Comparison of ENCODE assay signal across 22 mouse cellular contexts in genomic region chr1:187236296-187236695, GRCm38 (mm10). TPM values are rescaled to one million over a fixed set of nuclear protein-coding genes. Genes with fewer than 3 reads are reported as not detected.
A peak's percentile ranks its signal among the peaks of the same experiment; 100 is the strongest.
DNase-seq lines count a peak whose midpoint lies in the region; ATAC-seq and TF ChIP-seq lines count a peak whose summit lies in the region.
"Had no signal": no experiment of that assay in that cellular context is flagged by ENCODE, and none has a peak within 500 bp of the region (broad histone marks: within the 10 kb centered on the region; RNA-seq: fewer than 3 reads in every experiment).

No protein-coding gene starts in this region.

- TF ChIP-seq CTCF in kidney, adult 2 months (conservative IDR thresholded peaks at IDR 0.05; ENCODE audit: insufficient read depth, insufficient read length, low read depth, low read length) = no peak
- TF ChIP-seq CTCF in liver, adult 2 months (IDR thresholded peaks at IDR 0.05; ENCODE audit: low read depth, low read length) = no peak

- no peaks in the 10 kb centered on the region; the same call in 1 of the 2 replicates for H3K36me3 ChIP-seq in kidney, adult 2 months (ENCODE audit: control insufficient read depth, insufficient read depth, low read length)
- H3K36me3 ChIP-seq in kidney, embryonic 15.5 days = peaks cover 14% of the 10 kb centered on the region
- H3K36me3 ChIP-seq in liver, adult 2 months (ENCODE audit: control insufficient read depth, insufficient read depth, low read length) = peaks cover 12% of the 10 kb centered on the region
- H3K36me3 ChIP-seq in liver, embryonic 11.5 days (ENCODE audit: control insufficient read depth, insufficient read depth, low read length) = peaks cover 8% of the 10 kb centered on the region; the same call in 1 of the 2 replicates

- no peak for ATAC-seq in kidney, embryonic 15.5 days (replicated peaks; ENCODE audit: low FRiP score)
- no peak for ATAC-seq in liver, embryonic 11.5 days (replicated peaks; ENCODE audit: low FRiP score)
- ATAC-seq: forebrain, embryonic 15.5 days; hindbrain, embryonic 16.5 days had no signal

- no peak overlapping the region for H3K4me2 ChIP-seq in kidney, embryonic 15.5 days
- no peak overlapping the region for H3K4me2 ChIP-seq in liver, embryonic 11.5 days
- H3K4me2 ChIP-seq: embryonic facial prominence, embryonic 12.5 days; forebrain, embryonic 15.5 days; hindbrain, embryonic 12.5 days had no signal

- no peak overlapping the region for H3K9ac ChIP-seq in kidney, embryonic 15.5 days
- H3K9ac ChIP-seq in liver, adult 2 months (ENCODE audit: low read depth, low read length) = no peak overlapping the region
- H3K9ac ChIP-seq in liver, embryonic 11.5 days (ENCODE audit: low read depth, low read length) = no peak overlapping the region
- H3K9ac ChIP-seq: embryonic facial prominence, embryonic 12.5 days; forebrain, embryonic 15.5 days; hindbrain, embryonic 12.5 days had no signal

- no peaks in the 10 kb centered on the region for H3K27me3 ChIP-seq in kidney, adult 2 months (replicated peaks; ENCODE audit: control insufficient read depth, insufficient read depth, low read length)
- H3K27me3 ChIP-seq in kidney, embryonic 15.5 days = no peaks in the 10 kb centered on the region
- H3K27me3 ChIP-seq in liver, adult 2 months (ENCODE audit: control insufficient read depth, insufficient read depth, low read length) = no peaks in the 10 kb centered on the region
- H3K27me3 ChIP-seq in liver, embryonic 11.5 days (replicated peaks; ENCODE audit: control insufficient read depth, insufficient read depth, low read length) = no peaks in the 10 kb centered on the region
- H3K27me3 ChIP-seq: embryonic facial prominence, embryonic 12.5 days; forebrain, embryonic 15.5 days; hindbrain, embryonic 12.5 days had no signal

- DNase-seq in adrenal gland, adult (ENCODE audit: inconsistent age in 2 of 2, low spot score in 1 of 2) = peak; percentile 19 to 45
- DNase-seq in adrenal gland, postnatal 14 days = no peak
- peak; percentile 54 for DNase-seq in kidney, adult 2 months
- peak; percentile 86 for DNase-seq in liver, adult 2 months (ENCODE audit: extremely low read depth, low read depth, low spot score)
- no peak for DNase-seq in liver, embryonic 11.5 days (ENCODE audit: low spot score)
- peak; percentile 29 for DNase-seq in embryo, embryonic 11 days
- no peak for DNase-seq in ovary, postnatal 36 days (ENCODE audit: low spot score)
- DNase-seq: B cell, adult 2 months; cerebellum, adult 11-12 months; cerebellum, adult 9-10 months; cerebellum, postnatal 25 days; gastrocnemius, postnatal 36 days; heart, adult 11 months; heart, postnatal 10 days; heart, postnatal 4 days had no signal

- H3K4me1 ChIP-seq in kidney, adult 2 months (ENCODE audit: control insufficient read depth, insufficient read depth, low read length) = 0 out of 2 replicates have a peak, but pooled peaks cover 2% of the 10 kb centered on the region
- H3K4me1 ChIP-seq in kidney, embryonic 15.5 days = no peaks in the 10 kb centered on the region
- peaks cover 10% of the 10 kb centered on the region; the same call in 1 of the 2 replicates for H3K4me1 ChIP-seq in liver, adult 2 months (ENCODE audit: control insufficient read depth, insufficient read depth, low read length)
- no peaks in the 10 kb centered on the region for H3K4me1 ChIP-seq in liver, embryonic 11.5 days (replicated peaks; ENCODE audit: control insufficient read depth, insufficient read depth, low read length)
- H3K4me1 ChIP-seq: embryonic facial prominence, embryonic 12.5 days; forebrain, embryonic 15.5 days; hindbrain, embryonic 12.5 days had no signal

- no peaks in the 10 kb centered on the region for H3K9me3 ChIP-seq in kidney, embryonic 15.5 days (replicated peaks)
- H3K9me3 ChIP-seq in liver, embryonic 11.5 days (ENCODE audit: control insufficient read depth, low read length) = no peaks in the 10 kb centered on the region
- H3K9me3 ChIP-seq: embryonic facial prominence, embryonic 12.5 days; forebrain, embryonic 15.5 days; hindbrain, embryonic 12.5 days had no signal

- H3K79me2 ChIP-seq in liver, adult 2 months (ENCODE audit: control insufficient read depth, insufficient read depth, low read length) = no peaks in the 10 kb centered on the region; the same call in 1 of the 2 replicates

- H3K27ac ChIP-seq in kidney, adult 2 months (ENCODE audit: insufficient read depth, low read depth, low read length) = no peak overlapping the region
- no peak overlapping the region for H3K27ac ChIP-seq in kidney, embryonic 15.5 days
- no peak overlapping the region for H3K27ac ChIP-seq in liver, adult 2 months (replicated peaks; ENCODE audit: insufficient read depth, low read depth, low read length)
- H3K27ac ChIP-seq in liver, embryonic 11.5 days (ENCODE audit: low read depth, low read length) = no peak overlapping the region
- H3K27ac ChIP-seq: embryonic facial prominence, embryonic 12.5 days; forebrain, embryonic 15.5 days; hindbrain, embryonic 12.5 days had no signal

- TF ChIP-seq POLR2A in kidney, adult 2 months (IDR thresholded peaks at IDR 0.05; ENCODE audit: low read depth, low read length) = no peak
- TF ChIP-seq POLR2A in liver, adult 2 months (IDR thresholded peaks at IDR 0.05; ENCODE audit: extremely low read depth, insufficient read depth, low read length) = no peak

- WGBS in kidney, adult 2 months = 43% methylated on average over 6 of the region's 6 CpGs
- 46% methylated on average over 6 of the region's 6 CpGs for WGBS in kidney, embryonic 15.5 days
- WGBS in liver, adult 2 months = 52% methylated on average over 6 of the region's 6 CpGs
- WGBS in liver, embryonic 11.5 days = 82% methylated on average over 6 of the region's 6 CpGs

- no peak overlapping the region for H3K4me3 ChIP-seq in kidney, adult 2 months (ENCODE audit: insufficient read depth, low read depth, low read length)
- no peak overlapping the region for H3K4me3 ChIP-seq in kidney, embryonic 15.5 days (replicated peaks)
- no peak overlapping the region for H3K4me3 ChIP-seq in liver, adult 2 months (ENCODE audit: insufficient read depth, low read depth, low read length)
- H3K4me3 ChIP-seq in liver, embryonic 11.5 days (ENCODE audit: low read depth, low read length) = no peak overlapping the region
- H3K4me3 ChIP-seq: embryonic facial prominence, embryonic 12.5 days; forebrain, embryonic 15.5 days; hindbrain, embryonic 12.5 days had no signal

RNA-seq across cellular contexts. Expression of gene Gpatch2, which starts 21.0 kb away (rescaled TPM):
- 23.4 and 25.0 TPM in 2 replicates for total RNA-seq in adrenal gland, postnatal 14 days (2021)
- 8.0 and 9.0 TPM in 2 replicates for polyA plus RNA-seq in kidney, adult 2 months (2012; rRNA removed)
- polyA plus RNA-seq in kidney, embryonic 15.5 days (2015; fragmentation: Nextera tagmentation; extraction: Ambion mirVana) = 19.8 and 21.1 TPM in 2 replicates
- total RNA-seq in liver, adult 2 months (2014; rRNA removed) = 14.7 and 15.9 TPM in 2 replicates
- 6.3 and 7.1 TPM in 2 replicates for polyA plus RNA-seq in liver, adult 2 months (2012; rRNA removed)
- 15.2 and 15.3 TPM in 2 replicates for polyA plus RNA-seq in liver, embryonic 11.5 days (2014; fragmentation: Nextera tagmentation; extraction: Ambion mirVana)

RNA-seq across cellular contexts. Expression of gene Spata17, which starts 21.0 kb away (rescaled TPM):
- total RNA-seq in adrenal gland, postnatal 14 days (2021) = 1.0 and 1.3 TPM in 2 replicates
- polyA plus RNA-seq in kidney, adult 2 months (2012; rRNA removed) = 1.6 and 2.6 TPM in 2 replicates
- polyA plus RNA-seq in kidney, embryonic 15.5 days (2015; fragmentation: Nextera tagmentation; extraction: Ambion mirVana) = 1.1 and 1.2 TPM in 2 replicates
- 0.83 and 0.94 TPM in 2 replicates for total RNA-seq in liver, adult 2 months (2014; rRNA removed)
- 0.15 TPM in 1 of 2 replicates, not detected in the other for polyA plus RNA-seq in liver, adult 2 months (2012; rRNA removed)
- 0.59 and 0.62 TPM in 2 replicates for polyA plus RNA-seq in liver, embryonic 11.5 days (2014; fragmentation: Nextera tagmentation; extraction: Ambion mirVana)
- total RNA-seq: gastrocnemius, adult 8-10 months; gastrocnemius, postnatal 36 days; MEL had no signal

Comparison
In these comparisons a context has a peak if more than half of its experiments do, and no peak if none do; other contexts are left out.
1. DNase-seq: peak in adrenal gland, adult (2 of 2), kidney, adult 2 months (single experiment), liver, adult 2 months (single experiment) and embryo, embryonic 11 days (single experiment); none in adrenal gland, postnatal 14 days (single experiment), liver, embryonic 11.5 days (single experiment) and ovary, postnatal 36 days (single experiment).